Mouse (Mus musculus): ENCODE measurements around the gene Kras.

The Kras gene

GRCm38 (mm10) chr6:145250185-145250791, at the start of gene Kras:
Kras (minus strand) TSS chr6:145250239.
- DNase-seq, result peak; percentile 93 to 96

GRCm38 (mm10) chr6:145297626-145298025, 47.6 kb upstream of the Kras start:
- DNase-seq, result no peak

GRCm38 (mm10) chr6:145296979-145297378, 46.9 kb upstream of the Kras start:
- no peak for DNase-seq

GRCm38 (mm10) chr6:145295171-145295570, 45.1 kb upstream of the Kras start:
- DNase-seq, result no peak

GRCm38 (mm10) chr6:145293156-145293555, 43.1 kb upstream of the Kras start:
- no peak for DNase-seq

- no peak for DNase-seq
Measured at GRCm38 (mm10) chr6:145291383-145292289, 41.6 kb upstream of the Kras start.

- no peak for DNase-seq
Measured at GRCm38 (mm10) chr6:145285656-145286055, 35.6 kb upstream of the Kras start.

GRCm38 (mm10) chr6:145284286-145284685, 34.2 kb upstream of the Kras start:
- DNase-seq, result no peak

- no peak for DNase-seq
Measured at GRCm38 (mm10) chr6:145277138-145277763, 27.2 kb upstream of the Kras start.

- DNase-seq, result peak; percentile 67 to 84
Measured at GRCm38 (mm10) chr6:145276265-145276780, 26.3 kb upstream of the Kras start.

GRCm38 (mm10) chr6:145275586-145276219, 25.7 kb upstream of the Kras start:
- DNase-seq, result no peak

- no peak for DNase-seq
Measured at GRCm38 (mm10) chr6:145273971-145274620, 24.1 kb upstream of the Kras start.

GRCm38 (mm10) chr6:145272142-145272937, 22.3 kb upstream of the Kras start:
- no peak for DNase-seq

- no peak for DNase-seq
Measured at GRCm38 (mm10) chr6:145269313-145269845, 19.3 kb upstream of the Kras start.

GRCm38 (mm10) chr6:145267692-145268091, 17.7 kb upstream of the Kras start:
- DNase-seq, result no peak

- no peak for DNase-seq
Measured at GRCm38 (mm10) chr6:145262314-145262713, 12.3 kb upstream of the Kras start.

GRCm38 (mm10) chr6:145256701-145257073, 6.6 kb upstream of the Kras start:
- no peak for DNase-seq

- no peak for DNase-seq
Measured at GRCm38 (mm10) chr6:145255952-145256700, 6.1 kb upstream of the Kras start.

- peak in 1 of 2 experiments; percentile 53 for DNase-seq
Measured at GRCm38 (mm10) chr6:145250820-145251219, 781 bp upstream of the Kras start.

All from cerebellum, postnatal 25 days (tissue).